Mouse (Mus musculus): ENCODE measurements at regions not wholly inside any gene's neighbourhood (a gene's known extent, or its start where the extent isn't known, plus 50 kb on each side); places are given as distances from the start of the nearest gene placed in this dataset.

DNA sequence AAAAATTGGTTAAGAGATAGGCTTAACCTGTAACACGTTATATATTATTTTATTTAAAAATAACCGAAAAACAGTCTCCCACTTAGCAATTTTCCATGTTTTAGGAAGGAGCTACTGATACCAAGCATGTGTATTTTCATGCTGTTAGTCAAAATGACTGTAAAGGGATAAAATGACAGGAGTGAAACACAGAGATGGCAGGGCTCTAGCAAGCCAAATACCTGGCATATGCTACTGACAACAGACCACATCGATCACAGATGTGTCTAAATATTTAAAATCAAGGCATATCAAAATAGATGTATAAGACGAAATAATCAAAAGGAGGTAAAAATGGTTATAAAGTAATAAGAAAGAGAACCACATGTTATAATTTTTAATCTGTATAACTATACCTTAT lies 231.0 kb upstream of the Cnr1 start:
- no peak for TF ChIP-seq CTCF (IDR thresholded peaks at IDR 0.05; ENCODE audit: low read depth)
- no peak for TF ChIP-seq EP300 (IDR thresholded peaks at IDR 0.05; ENCODE audit: low read depth)
